Mouse (Mus musculus) testis, adult 2 months (tissue): ENCODE measurements around the gene Maml1. TPM values are rescaled to one million over a fixed set of nuclear protein-coding genes. Genes with fewer than 3 reads are reported as not detected.

Experiments used
- H3K27ac ChIP-seq: fragments of 200-500 bp; 2 replicates; pipeline ENCODE4 v1.5.1; 2012; ENCODE audit warnings: low read depth, low read length; ENCODE audit not compliant: control insufficient read depth, insufficient read depth
- H3K27me3 ChIP-seq: fragments of 200-500 bp; 2 replicates; pipeline ENCODE4 v1.6.1; 2012; ENCODE audit warnings: mild to moderate bottlenecking, low read length, moderate library complexity; ENCODE audit not compliant: control insufficient read depth, insufficient read depth
- H3K36me3 ChIP-seq: fragments of 200-500 bp; 2 replicates; pipeline ENCODE4 v1.6.1; 2012; ENCODE audit warnings: mild to moderate bottlenecking, low read length; ENCODE audit not compliant: control insufficient read depth, insufficient read depth
- H3K4me1 ChIP-seq: fragments of 200-500 bp; 2 replicates; pipeline ENCODE4 v1.6.1; 2012; ENCODE audit warnings: low read length; ENCODE audit not compliant: control insufficient read depth, insufficient read depth
- H3K4me3 ChIP-seq: fragments of 200-500 bp; 2 replicates; pipeline ENCODE4 v1.5.1; 2012; ENCODE audit warnings: low read depth, mild to moderate bottlenecking, low read length, moderate library complexity, mixed read lengths; ENCODE audit not compliant: control insufficient read depth
- CTCF ChIP-seq: fragments of 200-500 bp; IDR thresholded peaks from 2 replicates; pipeline ENCODE4 v1.5.1; 2012; ENCODE audit warnings: low read depth, mild to moderate bottlenecking, inconsistent platforms, low read length, moderate library complexity; ENCODE audit not compliant: control insufficient read depth, insufficient read depth, insufficient replicate concordance
- POLR2A ChIP-seq: fragments of 200-500 bp; IDR thresholded peaks from 2 replicates; pipeline ENCODE4 v1.6.1; 2012; ENCODE audit warnings: low read depth, mild to moderate bottlenecking, inconsistent platforms, low read length, moderate library complexity; ENCODE audit not compliant: control insufficient read depth
- polyA plus RNA-seq: library from polyadenylated mRNA; depleted of rRNA; stranded (reverse); fragments of >200 nt; gene quantifications from 2 replicates; pipeline ENCODE4 v1.2.3, GENCODE M21; 2012

Maml1 gene
- polyA plus RNA-seq, 1 experiment: 4.2 TPM

DNA sequence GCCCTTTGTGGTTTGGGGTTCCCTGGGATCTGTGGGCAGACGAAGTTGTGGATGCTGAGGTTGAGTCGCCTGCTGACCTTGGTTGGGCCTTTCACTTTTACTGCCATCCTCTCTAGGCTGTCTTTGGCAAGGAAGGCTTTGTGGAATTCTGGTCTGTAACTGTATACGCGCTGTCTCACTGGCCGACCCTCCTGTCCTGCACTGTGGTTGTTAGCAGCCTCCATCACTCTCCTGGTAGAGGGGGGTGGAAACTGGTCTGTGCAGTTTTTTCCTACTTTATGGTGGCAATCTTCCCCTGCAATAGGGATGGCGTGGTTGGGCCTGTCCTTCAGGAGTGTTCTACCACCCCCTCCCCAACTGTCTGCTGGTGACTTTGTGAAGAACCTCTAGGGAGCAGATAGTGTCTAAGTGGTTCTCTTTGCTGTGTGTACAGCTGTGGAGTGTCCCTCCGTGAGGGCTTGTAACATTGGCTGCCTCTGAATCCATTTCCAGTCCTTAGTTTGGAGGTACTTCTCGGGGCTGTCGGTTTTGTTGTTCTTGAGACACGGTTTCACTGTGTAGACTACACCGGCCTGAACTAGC, 39.3 kb downstream of the Maml1 start:
- Histone ChIP-seq H3K36me3 (no peaks in the 10 kb centered on the region), H3K27me3 (no peaks in the 10 kb centered on the region), H3K4me1 (peaks cover 11% of the 10 kb centered on the region), H3K27ac (peak overlapping the region; percentile 44), H3K4me3 (peak overlapping the region; percentile 2)
- TF ChIP-seq POLR2A (peak; percentile 35; the same call in 1 of the 2 replicates), CTCF (no peak)

DNA sequence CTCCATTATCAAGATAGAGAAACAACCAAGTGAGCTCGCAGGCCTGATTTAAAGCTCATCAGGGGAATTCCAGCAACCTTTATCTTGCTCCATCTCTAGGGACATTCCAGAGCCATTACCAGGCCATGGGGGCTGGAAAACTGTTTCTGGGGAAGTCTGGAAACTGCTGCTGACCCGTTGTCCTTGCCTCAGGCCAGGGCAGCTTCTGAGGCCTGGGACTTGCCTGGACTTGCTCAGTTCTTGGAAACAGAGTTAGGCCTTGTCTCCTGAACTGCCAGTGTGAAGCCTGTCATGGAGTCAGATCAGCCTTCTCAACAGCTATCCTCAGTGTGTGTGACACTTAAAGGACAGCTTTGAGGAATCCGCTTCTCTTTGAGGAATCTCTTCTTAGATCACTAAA, 39.9 kb downstream of the Maml1 start:
- TF ChIP-seq CTCF (no peak), POLR2A (no peak)
- H3K36me3 ChIP-seq: no peaks in the 10 kb centered on the region
- H3K27me3 ChIP-seq: no peaks in the 10 kb centered on the region
- peak overlapping the region; percentile 2; the same call in 1 of the 2 replicates for H3K4me3 ChIP-seq
- H3K27ac ChIP-seq: peak overlapping the region; percentile 44
- peaks cover 11% of the 10 kb centered on the region for H3K4me1 ChIP-seq

DNA sequence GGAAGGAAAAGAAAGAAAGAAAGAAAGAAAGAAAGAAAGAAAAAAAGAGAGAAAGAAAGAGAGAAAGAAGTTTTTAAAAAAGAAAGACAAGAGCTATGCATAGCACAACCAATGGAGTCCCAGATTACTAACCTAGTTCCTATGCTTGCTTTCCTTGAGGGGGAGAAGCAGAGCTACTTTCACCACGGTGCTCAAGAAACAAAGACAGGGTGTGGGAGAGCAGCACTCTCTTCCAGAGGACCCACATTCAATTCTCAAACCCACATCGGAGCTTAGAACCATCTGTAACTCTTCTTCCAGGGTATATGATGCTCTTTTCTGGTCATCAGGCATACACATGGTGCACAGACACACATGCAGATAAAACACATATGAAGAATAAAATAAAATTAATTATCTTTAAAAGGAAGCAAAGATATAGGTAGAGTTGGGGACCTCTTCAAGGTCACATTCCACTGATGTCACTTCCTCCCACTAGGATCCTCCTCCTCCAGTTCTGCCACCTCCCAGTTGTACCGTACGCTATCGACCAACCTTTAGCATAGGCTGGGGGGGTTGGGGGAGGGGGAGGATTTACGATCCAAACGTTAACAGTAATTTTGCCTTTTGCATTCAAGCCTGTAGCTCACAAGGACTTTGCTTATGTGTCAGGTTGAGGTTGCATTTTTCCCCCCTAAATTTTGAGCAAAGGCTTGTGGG, 43.5 kb downstream of the Maml1 start:
- TF ChIP-seq POLR2A (no peak), CTCF (no peak)
- H3K27me3 ChIP-seq: no peaks in the 10 kb centered on the region
- H3K4me1 ChIP-seq: peaks cover 9% of the 10 kb centered on the region
- H3K4me3 ChIP-seq: no peak overlapping the region
- no peak overlapping the region for H3K27ac ChIP-seq
- H3K36me3 ChIP-seq: no peaks in the 10 kb centered on the region

DNA sequence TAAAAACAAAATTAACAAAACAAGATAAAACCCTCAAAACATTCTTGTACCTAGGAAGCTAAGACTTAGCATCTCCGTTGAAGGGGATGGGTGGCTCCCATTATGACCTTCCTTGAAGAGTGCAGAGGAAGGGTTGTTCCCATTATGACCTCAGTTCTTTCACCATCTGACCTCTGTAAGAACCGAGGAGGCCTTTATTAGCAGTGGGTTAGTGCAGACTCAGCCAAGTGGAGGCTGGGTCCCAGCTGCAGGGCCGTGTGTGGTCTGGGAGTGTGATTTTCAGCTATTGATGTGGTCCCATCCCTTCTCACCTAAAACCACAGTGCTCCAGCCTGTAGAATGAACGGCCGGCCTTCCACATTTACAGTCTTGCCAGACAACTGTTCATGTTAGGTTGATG, 46.8 kb downstream of the Maml1 start:
- no peak for TF ChIP-seq CTCF
- TF ChIP-seq POLR2A: no peak
- H3K27ac ChIP-seq: no peak overlapping the region
- no peaks in the 10 kb centered on the region for H3K4me1 ChIP-seq
- H3K36me3 ChIP-seq: no peaks in the 10 kb centered on the region
- no peaks in the 10 kb centered on the region for H3K27me3 ChIP-seq
- H3K4me3 ChIP-seq: no peak overlapping the region

DNA sequence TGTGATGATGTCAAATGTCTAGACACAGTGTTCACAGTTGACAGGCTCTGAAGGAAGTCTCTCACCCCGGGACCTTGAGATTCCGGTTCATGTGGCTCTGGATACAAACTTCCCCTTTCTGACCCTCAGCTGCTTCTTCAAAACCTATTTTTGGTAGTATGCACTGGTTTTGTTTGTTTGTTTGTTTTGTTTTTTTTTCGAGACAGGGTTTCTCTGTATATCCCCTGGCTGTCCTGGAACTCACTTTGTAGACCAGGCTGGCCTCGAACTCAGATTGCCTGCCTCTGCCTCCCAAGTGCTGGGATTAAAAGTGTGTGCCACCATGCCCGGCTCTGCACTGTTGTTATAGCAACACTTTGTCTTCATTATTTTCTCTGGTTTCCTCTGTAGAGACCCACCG, 48.2 kb downstream of the Maml1 start:
- TF ChIP-seq POLR2A (no peak), CTCF (no peak)
- no peaks in the 10 kb centered on the region for H3K36me3 ChIP-seq

DNA sequence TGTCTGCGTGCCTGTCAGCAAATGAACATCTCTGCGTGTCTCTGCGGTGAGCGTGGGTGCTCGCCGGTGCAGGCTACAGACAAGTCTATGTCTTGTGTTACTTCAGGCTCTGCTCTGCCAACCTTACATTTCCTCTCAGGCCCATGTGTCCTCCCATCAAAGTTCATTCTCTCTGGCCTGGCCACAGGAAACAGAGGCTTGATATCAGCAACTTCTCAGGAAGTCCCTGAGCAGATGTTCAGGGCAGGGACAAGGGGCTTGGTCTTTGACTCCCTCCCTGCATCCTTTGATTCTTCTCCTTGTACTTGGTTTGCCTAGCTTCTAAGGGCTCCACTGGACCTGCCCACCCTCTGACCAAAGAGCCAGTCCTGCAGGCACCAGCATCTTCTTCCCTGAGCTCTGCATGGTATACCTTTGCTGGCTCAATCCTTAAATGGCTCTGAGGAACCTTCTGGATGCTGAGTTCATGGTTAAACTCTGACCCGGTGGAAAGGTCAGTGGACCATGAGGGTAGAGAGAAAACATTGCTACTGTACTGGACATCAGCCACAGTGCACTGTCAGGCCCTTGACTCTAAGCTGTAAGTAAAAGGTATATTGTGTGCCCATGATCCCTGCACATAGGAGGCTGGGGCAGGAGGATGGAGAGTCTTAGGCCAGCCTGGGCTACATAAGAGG, 51.7 kb downstream of the Maml1 start:
- peaks cover 12% of the 10 kb centered on the region for H3K4me1 ChIP-seq
- H3K27me3 ChIP-seq: no peaks in the 10 kb centered on the region; the same call in 1 of the 2 replicates
- H3K36me3 ChIP-seq: no peaks in the 10 kb centered on the region
- no peak overlapping the region for H3K27ac ChIP-seq
- no peak overlapping the region for H3K4me3 ChIP-seq
- no peak for TF ChIP-seq POLR2A
- TF ChIP-seq CTCF: no peak

More for the DNA sequence above, 48.2 kb downstream of the Maml1 start:
- no peak overlapping the region for H3K27ac ChIP-seq
- no peaks in the 10 kb centered on the region for H3K27me3 ChIP-seq
- H3K4me3 ChIP-seq: no peak overlapping the region
- H3K4me1 ChIP-seq: no peaks in the 10 kb centered on the region
